Mouse (Mus musculus) hindlimb bud, embryonic 11.5 days (tissue): ENCODE results near the gene Malsu1.

ENCODE experiments used
- DNase-seq: peaks from one replicate; pipeline ENCODE4 v3.0.0-alpha.2; 2012; ENCODE audit warnings: low read depth, low spot score; ENCODE audit errors: extremely low spot score

Malsu1 gene

GRCm38 (mm10) chr6:49068361-49068760 is 5.2 kb upstream of the Malsu1 start:
- no peak for DNase-seq

DNA sequence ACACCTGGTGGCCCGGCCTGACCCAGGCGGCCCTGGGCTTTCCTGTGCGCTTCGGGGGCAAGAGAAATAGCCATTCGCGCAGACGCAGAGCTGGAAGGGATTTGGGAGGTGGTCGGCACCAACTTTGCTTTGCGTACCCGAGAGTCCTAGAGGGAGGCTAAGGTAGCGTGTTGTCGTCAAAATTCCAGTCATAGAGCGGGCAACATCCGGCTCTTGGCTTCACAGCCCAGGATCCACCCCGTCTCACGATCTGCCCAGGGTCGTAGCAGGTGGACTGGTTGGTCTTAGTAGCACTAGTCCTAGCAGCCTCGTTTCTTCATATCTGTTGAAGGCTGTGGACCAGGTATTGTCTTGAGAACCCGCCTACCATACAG is 509 bp downstream of the Malsu1 start:
- no peak for DNase-seq

DNA sequence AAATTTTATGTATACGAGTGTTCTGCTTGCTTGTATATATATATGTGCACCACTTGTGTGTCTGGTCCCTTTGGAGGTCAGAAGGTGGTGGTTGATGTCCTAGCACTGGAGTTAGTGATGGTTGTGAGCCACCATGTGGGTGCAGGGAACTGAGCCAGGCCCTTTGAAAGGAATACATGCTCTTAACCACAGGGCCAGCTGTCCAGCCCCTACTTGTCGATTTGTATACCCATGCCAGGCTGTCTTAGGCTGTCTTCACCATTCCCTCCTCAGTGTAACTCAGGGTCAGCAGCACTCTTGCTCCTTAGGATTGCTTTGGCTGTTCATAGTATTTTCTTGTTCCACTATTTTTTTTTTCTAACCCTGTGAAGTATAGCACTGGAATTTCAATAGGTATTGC is 4.3 kb downstream of the Malsu1 start:
- no peak for DNase-seq

DNA sequence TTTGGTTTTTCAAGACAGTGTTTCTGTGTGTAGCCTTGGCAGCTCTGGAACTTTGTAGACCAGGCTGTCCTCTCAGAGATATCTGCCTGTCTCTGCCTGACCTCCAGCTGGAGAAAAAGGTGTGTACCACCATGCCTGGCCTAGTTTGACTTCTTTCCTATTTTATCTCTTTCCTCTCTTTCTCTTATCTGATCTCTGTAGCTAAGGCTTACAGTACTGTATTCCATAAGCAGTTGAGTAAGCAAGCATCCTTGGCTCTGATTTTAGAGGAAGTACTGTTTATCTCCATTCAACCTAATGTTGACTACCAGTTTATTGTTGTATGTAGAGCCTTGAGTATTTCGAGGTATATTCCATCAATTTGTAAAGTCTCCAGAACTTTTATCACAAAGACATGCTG is 5.7 kb downstream of the Malsu1 start:
- DNase-seq, result no peak

DNA sequence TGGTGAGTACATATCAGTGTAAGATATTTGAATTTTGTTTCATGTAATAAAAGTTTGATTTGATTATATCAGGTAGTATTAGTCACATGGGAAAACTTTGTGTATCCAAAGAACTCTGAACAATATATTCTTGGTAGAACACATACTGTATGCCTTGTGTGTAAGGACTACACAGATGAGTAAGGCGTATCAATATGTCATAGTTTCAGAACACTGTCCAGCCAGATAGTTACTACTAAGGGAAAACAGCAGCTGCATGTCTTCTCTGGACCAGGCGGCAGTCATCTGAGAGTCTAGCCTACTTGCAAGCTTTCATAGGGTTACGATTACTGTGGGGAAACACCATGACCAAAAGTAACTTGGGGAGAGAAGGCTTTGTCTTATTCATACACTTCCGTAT is 9.4 kb downstream of the Malsu1 start:
- no peak for DNase-seq

GRCm38 (mm10) chr6:49094968-49095367 is 21.4 kb downstream of the Malsu1 start:
- DNase-seq, result no peak

GRCm38 (mm10) chr6:49096421-49096820 is 22.8 kb downstream of the Malsu1 start:
- DNase-seq, result no peak

GRCm38 (mm10) chr6:49096933-49097461 is 23.4 kb downstream of the Malsu1 start:
- no peak for DNase-seq

GRCm38 (mm10) chr6:49097596-49098110 is 24.1 kb downstream of the Malsu1 start:
- DNase-seq, result no peak

DNA sequence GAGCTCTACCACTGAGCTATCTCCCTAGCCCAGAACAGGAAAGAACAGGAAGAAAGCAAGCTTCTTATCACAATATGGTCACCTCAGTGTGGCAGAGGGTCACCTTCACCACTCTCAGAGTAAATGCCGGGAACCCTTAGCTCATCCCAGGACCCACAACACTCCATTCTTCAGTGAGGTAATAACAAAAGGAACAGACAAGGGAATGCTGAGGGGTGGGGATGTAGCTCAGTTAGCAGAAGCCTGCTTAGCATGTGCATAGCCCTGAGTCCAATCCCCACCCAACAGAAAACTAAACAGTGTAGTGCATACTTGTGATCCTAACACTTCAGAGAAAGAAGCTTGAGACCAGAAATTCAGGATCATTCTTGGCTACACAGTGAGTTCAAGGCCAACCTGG is 25.5 kb downstream of the Malsu1 start:
- no peak for DNase-seq

DNA sequence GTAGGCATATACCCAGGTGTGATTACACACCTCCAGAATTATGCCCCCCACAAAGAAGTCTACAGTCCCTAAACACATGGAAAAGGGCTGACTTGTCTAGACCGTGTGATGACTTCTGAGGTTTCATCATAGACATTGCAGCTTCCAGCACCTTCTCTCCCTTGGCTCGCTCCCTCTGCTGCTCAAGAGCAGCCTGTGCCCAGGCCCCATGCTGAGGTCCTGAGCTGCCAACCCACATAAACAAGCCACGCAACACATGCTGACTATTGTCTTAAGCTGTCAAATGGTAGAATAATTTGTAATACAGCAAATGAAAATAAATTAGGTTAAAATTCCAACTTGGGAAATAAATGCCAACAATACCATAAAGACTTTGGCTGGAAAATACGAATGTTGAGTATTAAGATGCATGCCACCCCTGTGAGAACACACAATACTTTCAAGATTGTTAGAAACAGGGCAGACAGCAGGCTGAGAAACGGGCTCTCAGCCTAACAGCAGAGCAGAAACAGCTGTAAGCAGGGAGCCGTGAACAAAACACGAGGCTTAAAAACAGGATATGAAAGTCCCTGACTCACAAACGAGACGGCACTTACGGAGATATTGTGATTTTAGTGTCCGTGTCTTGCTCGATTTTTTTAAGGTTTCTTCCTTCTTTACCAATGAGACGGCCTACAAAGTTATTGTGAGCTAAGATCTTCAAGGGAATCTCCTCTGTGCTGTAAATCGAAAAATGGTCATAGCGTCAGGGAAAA is 33.3 kb downstream of the Malsu1 start:
- DNase-seq, result no peak

DNA sequence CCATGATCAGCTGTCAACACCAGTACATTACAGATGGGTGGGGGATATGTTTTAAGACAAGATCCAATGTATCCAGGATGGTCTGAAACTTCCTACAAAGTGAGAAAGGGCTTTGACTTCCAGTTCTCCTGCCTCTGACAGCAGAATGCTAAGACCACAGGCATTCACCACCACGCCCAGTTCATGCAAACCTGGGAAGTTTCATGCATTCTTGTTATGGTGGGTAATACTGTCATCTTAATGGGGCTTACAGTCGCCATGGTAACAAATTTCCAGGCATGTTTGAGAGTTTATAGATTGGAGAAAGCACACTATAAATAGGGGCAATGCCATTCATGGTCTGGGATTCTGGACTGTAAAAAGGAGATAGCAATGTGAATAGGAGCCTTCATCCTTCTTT is 35.6 kb downstream of the Malsu1 start:
- DNase-seq, result no peak

- DNase-seq, result peak; percentile 41
These were observed 40.3 kb downstream of the Malsu1 start for GRCm38 (mm10) chr6:49113895-49114294.

DNA sequence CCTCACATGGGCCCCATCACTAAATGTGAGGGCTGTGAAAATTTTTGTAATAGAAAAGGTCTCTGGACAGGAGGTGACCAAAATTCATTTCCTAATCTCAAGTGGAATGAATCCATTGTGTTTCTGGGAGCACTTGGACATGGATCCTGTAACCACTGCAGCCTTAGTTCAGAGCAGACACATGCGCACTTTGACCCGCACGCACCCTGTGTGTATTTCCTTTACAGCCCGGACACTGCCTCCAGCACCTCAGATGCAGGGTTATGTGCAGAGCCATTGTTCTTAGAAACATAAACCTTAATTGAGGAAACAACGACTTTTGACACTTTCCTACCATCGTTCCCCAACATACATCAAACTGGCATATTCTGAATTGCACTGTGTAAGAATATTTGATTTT is 40.9 kb downstream of the Malsu1 start:
- DNase-seq, result no peak

- no peak for DNase-seq
These were observed 42.0 kb downstream of the Malsu1 start for GRCm38 (mm10) chr6:49115550-49115949.

DNA sequence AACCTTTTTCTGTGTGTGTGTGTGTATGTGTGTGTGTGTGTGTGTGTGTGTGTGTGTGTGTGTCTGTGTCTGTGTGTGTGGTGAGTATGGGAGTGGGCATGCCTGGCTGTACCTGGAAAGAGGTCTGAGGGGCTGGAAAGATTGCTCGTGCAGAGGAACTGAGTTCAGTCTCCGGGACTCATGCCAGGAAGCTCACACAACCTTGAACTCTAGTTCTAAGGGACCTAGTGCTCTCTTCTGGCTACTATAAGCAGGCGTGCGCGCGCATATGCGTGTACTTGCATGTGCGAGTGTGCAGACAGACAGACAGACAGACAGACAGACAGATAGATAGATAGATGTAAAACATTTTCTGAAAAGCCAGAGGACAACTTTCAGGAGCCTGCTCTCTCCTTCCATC is 42.6 kb downstream of the Malsu1 start:
- no peak for DNase-seq

GRCm38 (mm10) chr6:49118446-49118845 is 44.9 kb downstream of the Malsu1 start:
- no peak for DNase-seq

DNA sequence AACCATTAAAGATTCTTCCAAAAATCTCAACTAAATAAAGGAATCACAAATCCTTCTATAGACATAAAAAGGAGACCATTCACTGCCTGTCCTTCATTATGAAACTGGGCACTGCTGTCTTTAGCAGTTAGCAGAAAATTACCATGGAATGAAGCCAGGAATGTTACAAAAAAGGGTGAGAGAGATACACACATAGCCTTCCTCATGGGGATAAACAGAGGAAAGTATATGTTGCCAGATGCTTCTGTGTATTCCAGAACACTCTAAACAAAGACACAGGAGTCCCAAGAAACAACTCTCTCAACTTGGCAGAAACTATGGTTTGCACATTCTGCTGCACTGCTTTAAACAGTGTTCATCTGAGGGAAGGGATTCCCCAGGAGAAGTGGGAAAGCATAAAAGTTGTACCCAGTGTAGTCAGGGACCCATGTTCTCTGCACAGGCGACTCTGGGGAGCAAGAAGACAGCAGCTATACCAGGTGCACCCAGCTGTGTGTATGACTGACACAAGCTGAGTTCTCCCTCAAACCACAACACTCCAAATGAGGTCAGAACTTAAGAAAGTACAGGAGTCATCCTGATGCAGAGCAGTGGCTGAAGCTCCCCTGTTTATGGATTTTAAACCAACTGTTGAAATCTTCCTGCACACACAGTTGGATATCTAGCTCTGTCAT is 46.0 kb downstream of the Malsu1 start:
- no peak for DNase-seq

DNA sequence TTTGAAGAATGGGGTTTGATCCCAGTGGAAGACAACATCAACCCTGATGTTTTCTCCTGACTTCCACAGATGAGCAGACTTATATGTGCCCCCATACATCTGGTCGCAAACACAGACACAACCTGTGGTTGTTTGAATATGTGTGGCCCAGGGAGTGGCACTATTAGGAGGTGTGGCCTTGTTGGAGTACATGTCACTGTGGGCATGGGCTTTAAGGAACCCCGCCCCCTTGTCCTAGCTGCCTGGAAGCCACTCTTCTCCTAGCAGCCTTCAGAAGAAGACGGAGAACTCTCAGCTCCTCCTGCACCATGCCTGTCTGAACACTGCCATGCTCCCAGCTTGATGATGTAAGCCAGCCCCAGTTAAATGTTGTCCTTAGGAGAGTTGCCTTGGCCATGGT is 46.8 kb downstream of the Malsu1 start:
- no peak for DNase-seq

DNA sequence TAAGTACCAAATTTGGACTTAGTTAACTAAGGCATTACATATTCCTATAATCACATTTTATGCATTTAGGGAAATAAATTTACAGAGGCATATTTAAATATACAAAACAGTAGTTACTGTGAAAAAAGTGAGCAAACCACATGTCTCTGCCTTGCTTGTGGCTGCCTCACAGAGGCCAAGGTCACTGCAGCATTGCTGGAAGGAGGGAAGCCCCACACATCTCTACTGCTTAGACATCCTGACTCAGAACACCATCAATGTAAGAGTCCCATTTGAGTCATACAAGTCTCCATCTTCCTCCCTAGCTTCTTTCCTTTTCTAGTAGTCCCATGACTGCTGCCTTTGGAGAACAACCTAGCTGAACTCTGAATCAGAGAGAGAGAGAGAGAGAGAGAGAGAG is 56.7 kb downstream of the Malsu1 start:
- no peak for DNase-seq

DNA sequence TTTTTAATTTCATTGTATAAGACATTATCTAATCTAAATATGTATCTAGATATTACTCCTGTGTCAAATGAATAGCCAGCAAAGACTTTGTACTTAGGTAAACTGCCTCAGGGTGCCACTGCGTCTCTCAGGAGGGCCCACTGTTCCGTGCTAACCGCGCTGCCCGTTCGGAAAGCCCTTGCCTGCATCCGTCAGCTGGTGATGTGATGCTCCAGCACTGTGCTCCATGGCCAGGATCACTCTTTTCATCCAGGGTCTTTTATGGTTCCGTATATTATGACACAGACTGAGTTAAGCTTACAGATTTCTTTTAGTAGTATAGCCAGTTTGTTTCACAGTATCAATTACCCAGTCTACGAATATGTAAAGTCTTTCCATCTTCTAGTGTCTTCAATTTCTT is 58.3 kb downstream of the Malsu1 start:
- no peak for DNase-seq

GRCm38 (mm10) chr6:49132352-49133090 is 58.9 kb downstream of the Malsu1 start:
- no peak for DNase-seq
